Mouse (Mus musculus): Measurements from ENCODE around the gene Faf1. TPM values are rescaled to one million over a fixed set of nuclear protein-coding genes. Genes with fewer than 3 reads are reported as not detected.

Gene Faf1
- polyA plus RNA-seq, 1 experiment from 2014 or later: 48.4 TPM

DNA sequence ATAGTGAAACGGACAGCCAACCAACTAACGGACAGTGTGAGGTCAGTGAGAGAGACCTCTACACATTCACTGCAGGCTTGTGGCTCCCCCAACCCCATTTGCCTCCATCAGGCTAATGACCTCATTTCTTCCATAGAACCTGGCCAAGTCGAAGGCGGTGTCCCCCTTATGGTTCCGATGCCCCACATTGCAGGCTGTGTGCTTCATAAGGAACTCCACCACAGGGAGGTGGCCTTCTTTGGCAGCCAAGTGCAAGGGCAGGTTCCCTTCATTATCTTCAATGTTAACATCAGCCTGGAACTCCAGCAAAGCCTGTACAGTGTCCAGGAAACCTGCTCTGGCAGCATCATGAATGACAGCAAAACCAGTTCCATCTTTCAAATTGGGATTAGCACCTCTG, 15.2 kb upstream of the Faf1 start:
- WGBS: 20% methylated on average over 5 of the region's 5 CpGs
- H3K27me3 ChIP-seq (ENCODE audit: control insufficient read depth, insufficient read depth, low read length): peaks cover 81% of the 10 kb centered on the region

DNA sequence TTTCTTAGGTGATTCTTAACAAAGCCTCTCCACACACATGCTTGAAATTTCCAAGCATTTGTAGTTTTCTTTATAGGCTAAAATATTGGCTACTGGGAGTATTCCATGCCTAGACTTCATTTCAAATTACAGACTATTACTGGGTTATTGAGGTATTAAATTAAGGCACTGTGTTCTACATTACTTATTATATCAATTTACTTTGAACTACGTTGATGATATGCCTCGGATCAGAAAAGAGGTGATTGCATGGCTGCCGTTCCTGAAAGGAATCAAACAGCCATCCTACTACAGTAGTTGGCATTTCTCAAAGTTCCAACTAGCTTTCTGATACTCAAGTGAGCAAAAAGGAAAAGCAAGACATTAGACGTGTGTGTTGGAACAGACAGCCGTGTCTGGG, 14.1 kb upstream of the Faf1 start:
- H3K9ac ChIP-seq (replicated peaks; ENCODE audit: low read length): no peak overlapping the region
- H3K4me3 ChIP-seq (replicated peaks; ENCODE audit: low read depth, low read length): no peak overlapping the region
- whole genome bisulfite sequencing: 14% methylated on average over 5 of the region's 5 CpGs
- ATAC-seq (ENCODE audit: low FRiP score, low TSS enrichment) (no peak), DNase-seq (peak; percentile 19)
- H3K27ac ChIP-seq (replicated peaks; ENCODE audit: low read depth, low read length): no peak overlapping the region
- H3K9me3 ChIP-seq (ENCODE audit: control insufficient read depth, low read length): no peaks in the 10 kb centered on the region
- peaks cover 70% of the 10 kb centered on the region for H3K27me3 ChIP-seq (ENCODE audit: control insufficient read depth, insufficient read depth, low read length)
- no peaks in the 10 kb centered on the region for H3K36me3 ChIP-seq (ENCODE audit: control insufficient read depth, insufficient read depth, low read length)
- H3K4me1 ChIP-seq (ENCODE audit: control insufficient read depth, insufficient read depth, low read length): peaks cover 17% of the 10 kb centered on the region
- no peak overlapping the region for H3K4me2 ChIP-seq (ENCODE audit: low read length)

More for the DNA sequence above, 15.2 kb upstream of the Faf1 start:
- Histone ChIP-seq H3K36me3 (ENCODE audit: control insufficient read depth, insufficient read depth, low read length) (no peaks in the 10 kb centered on the region), H3K4me2 (ENCODE audit: low read length) (no peak overlapping the region), H3K4me3 (replicated peaks; ENCODE audit: low read depth, low read length) (no peak overlapping the region), H3K9me3 (ENCODE audit: control insufficient read depth, low read length) (no peaks in the 10 kb centered on the region), H3K27ac (replicated peaks; ENCODE audit: low read depth, low read length) (no peak overlapping the region), H3K9ac (replicated peaks; ENCODE audit: low read length) (no peak overlapping the region), H3K4me1 (ENCODE audit: control insufficient read depth, insufficient read depth, low read length) (peaks cover 13% of the 10 kb centered on the region)
- DNase-seq (no peak), ATAC-seq (ENCODE audit: low FRiP score, low TSS enrichment) (no peak)

DNA sequence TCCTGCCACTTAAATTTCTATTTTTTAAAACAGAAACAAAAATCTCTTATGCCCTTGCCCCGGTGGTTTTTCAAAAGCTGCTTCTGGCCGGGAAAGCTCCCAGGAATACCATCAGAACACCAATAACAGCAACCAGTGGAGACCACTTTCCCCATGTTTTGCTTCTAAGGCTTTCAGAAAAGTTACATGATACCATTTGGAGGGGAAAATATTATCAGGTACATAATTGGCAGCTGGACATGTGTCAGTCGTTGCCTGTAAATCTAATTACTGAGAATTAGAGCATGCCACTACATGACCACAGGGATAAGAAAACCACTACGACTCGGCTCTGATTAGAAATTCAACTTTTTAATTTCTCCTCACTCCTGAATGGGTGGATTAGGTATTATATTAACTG, 12.3 kb upstream of the Faf1 start:
- peaks cover 54% of the 10 kb centered on the region for H3K27me3 ChIP-seq (ENCODE audit: control insufficient read depth, insufficient read depth, low read length)

DNA sequence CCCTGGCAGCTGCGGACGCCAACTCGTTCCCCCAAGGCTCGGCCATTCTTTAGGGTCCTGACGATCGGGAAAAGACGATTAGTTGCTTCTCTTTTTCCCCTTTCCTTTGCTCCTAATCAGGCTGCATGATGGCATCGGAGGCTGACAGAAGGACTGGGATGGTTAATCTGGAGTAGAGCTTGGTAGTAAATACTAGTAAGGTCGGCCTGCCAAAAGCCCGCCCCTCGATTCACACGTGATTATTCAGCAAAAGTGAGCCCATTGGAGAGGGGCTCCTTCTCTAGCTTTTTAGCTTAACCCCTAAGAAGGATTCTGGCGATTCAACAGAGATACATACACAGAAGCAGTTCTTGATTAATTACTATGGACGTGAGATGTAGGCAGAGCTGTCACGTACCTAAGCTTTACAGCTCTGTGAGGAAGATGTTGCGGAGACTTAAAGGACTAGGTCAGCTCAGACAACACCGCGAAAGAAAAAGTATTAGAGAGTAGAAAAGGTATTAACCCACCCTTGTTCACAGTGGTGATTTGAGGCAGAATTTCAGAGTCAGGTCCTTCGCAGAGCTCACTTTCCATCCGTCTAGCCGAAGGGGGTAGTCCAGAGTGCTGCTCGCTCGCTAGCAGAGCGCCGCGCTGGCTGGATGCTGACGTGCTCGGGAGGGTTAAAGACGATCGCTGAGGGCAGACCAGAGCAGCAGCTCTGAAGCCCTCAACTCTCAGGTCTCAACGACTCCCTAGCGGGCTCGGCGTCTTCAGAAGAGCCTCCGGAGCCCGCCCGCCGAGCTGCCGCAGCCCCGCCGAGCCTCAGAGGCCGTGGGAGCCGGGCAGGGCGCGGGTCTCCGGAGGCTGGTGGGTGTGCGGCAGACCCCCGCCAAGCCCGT, 11.0 kb upstream of the Faf1 start:
- Histone ChIP-seq H3K27ac (replicated peaks; ENCODE audit: low read depth, low read length) (no peak overlapping the region), H3K27me3 (ENCODE audit: control insufficient read depth, insufficient read depth, low read length) (peaks cover 44% of the 10 kb centered on the region), H3K4me3 (replicated peaks; ENCODE audit: low read depth, low read length) (peak overlapping the region; percentile 48), H3K4me2 (ENCODE audit: low read length) (peak overlapping the region; percentile 90), H3K9ac (replicated peaks; ENCODE audit: low read length) (peak overlapping the region; percentile 46), H3K9me3 (ENCODE audit: control insufficient read depth, low read length) (no peaks in the 10 kb centered on the region), H3K36me3 (ENCODE audit: control insufficient read depth, insufficient read depth, low read length) (no peaks in the 10 kb centered on the region), H3K4me1 (ENCODE audit: control insufficient read depth, insufficient read depth, low read length) (peaks cover 17% of the 10 kb centered on the region)
- WGBS: under 1% methylated on average over 49 of the region's 49 CpGs
- DNase-seq (peak; percentile 65), ATAC-seq (ENCODE audit: low FRiP score, low TSS enrichment) (peak; percentile 31; the same call in 1 of the 2 replicates)

More for the DNA sequence above, 12.3 kb upstream of the Faf1 start:
- peak overlapping the region; percentile 90 for H3K4me2 ChIP-seq (ENCODE audit: low read length)
- ATAC-seq (ENCODE audit: low FRiP score, low TSS enrichment) (no peak), DNase-seq (no peak)
- H3K9ac ChIP-seq (replicated peaks; ENCODE audit: low read length): no peak overlapping the region
- peak overlapping the region; percentile 48; the same call in 1 of the 2 replicates for H3K4me3 ChIP-seq (replicated peaks; ENCODE audit: low read depth, low read length)
- peaks cover 17% of the 10 kb centered on the region for H3K4me1 ChIP-seq (ENCODE audit: control insufficient read depth, insufficient read depth, low read length)
- no peaks in the 10 kb centered on the region for H3K9me3 ChIP-seq (ENCODE audit: control insufficient read depth, low read length)
- H3K27ac ChIP-seq (replicated peaks; ENCODE audit: low read depth, low read length): no peak overlapping the region
- WGBS: 7% methylated on average over 5 of the region's 5 CpGs
- no peaks in the 10 kb centered on the region for H3K36me3 ChIP-seq (ENCODE audit: control insufficient read depth, insufficient read depth, low read length)

DNA sequence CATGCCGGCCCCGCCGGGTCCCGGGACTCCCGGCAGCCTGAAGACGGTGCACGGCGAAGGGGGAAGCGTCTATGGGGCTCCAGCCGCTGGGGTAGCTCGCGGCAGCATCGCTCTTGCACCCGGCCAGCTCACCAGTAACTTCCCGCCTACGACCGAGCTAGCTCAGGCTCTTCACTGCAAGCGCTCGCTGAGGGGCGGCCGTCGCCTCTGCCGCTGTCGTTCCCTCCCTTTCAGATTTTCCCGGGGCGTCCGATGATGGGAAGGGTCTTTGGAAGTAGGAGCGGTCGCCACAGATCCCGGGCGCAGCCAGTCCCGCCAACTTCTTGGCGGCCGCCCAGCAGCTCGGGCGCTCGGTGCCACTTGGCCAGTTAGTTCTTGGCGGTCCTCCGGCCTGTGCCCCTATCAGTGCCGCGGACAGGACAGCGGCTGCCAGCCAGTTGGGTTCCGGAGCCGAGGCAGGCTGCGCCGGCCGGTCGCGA, 10.4 kb upstream of the Faf1 start:
- Histone ChIP-seq H3K27me3 (ENCODE audit: control insufficient read depth, insufficient read depth, low read length) (peaks cover 39% of the 10 kb centered on the region), H3K27ac (replicated peaks; ENCODE audit: low read depth, low read length) (peak overlapping the region; percentile 45; the same call in 1 of the 2 replicates), H3K9ac (replicated peaks; ENCODE audit: low read length) (peak overlapping the region; percentile 46), H3K4me2 (ENCODE audit: low read length) (peak overlapping the region; percentile 90), H3K9me3 (ENCODE audit: control insufficient read depth, low read length) (no peaks in the 10 kb centered on the region), H3K4me1 (ENCODE audit: control insufficient read depth, insufficient read depth, low read length) (peaks cover 17% of the 10 kb centered on the region), H3K4me3 (replicated peaks; ENCODE audit: low read depth, low read length) (peak overlapping the region; percentile 48), H3K36me3 (ENCODE audit: control insufficient read depth, insufficient read depth, low read length) (no peaks in the 10 kb centered on the region)
- DNase-seq (peak; percentile 50), ATAC-seq (ENCODE audit: low FRiP score, low TSS enrichment) (peak; percentile 63; the same call in 1 of the 2 replicates)
- under 1% methylated on average over 49 of the region's 49 CpGs for WGBS

DNA sequence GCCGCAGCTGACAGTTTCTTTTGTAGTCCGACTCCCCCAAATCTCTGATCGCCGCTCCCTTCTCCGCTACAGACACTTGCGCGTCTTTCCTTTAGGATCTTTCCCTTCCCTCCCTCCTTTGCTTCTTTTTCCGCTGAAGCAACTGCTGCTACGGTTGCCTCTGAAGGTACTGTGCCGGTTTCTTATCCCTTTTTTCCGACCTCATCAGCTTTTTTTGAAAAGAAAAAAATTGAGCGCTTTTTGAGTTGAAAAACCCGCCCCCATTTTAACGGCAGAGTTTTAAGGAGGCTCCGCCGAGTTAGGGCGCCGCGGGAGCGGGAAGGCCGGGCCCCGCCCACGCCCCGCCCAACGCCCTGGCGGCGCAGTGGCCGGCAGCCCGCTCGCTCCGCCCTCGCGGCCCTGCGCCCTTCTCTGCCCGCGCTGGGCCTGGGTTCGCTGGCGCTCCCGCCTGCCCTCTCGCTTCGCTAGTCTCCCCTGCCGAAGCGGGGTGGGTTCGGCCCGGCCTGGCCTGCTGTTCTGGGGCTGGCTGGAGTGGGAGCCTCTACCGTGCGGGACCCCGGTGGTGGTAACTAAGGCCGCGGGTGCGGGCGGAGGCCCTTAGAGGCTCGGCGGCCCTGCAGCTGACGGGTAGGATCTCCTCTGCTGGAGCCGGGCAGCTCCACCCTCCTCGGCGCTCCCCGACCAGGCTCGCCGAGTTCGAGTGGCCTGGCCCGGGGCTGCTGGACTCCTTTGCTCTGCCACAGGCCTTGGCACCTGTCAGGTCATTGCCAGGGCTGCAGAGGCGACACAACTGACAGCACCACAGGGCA, 9.7 kb upstream of the Faf1 start, which contains the start of gene Cdkn2c:
TSS of gene Cdkn2c (minus strand) at position 729 of the 809 bp plus-strand sequence.
- DNase-seq: peak; percentile 85
- Histone ChIP-seq H3K9me3 (ENCODE audit: control insufficient read depth, low read length) (no peaks in the 10 kb centered on the region), H3K27me3 (ENCODE audit: control insufficient read depth, insufficient read depth, low read length) (peaks cover 32% of the 10 kb centered on the region), H3K9ac (replicated peaks; ENCODE audit: low read length) (peak within 1 kb of the TSS; percentile 60), H3K36me3 (ENCODE audit: control insufficient read depth, insufficient read depth, low read length) (no peaks in the 10 kb centered on the region), H3K4me3 (replicated peaks; ENCODE audit: low read depth, low read length) (peak within 1 kb of the TSS; percentile 48), H3K4me2 (ENCODE audit: low read length) (peak within 1 kb of the TSS; percentile 90), H3K27ac (replicated peaks; ENCODE audit: low read depth, low read length) (peak within 1 kb of the TSS; percentile 73), H3K4me1 (ENCODE audit: control insufficient read depth, insufficient read depth, low read length) (peaks cover 17% of the 10 kb centered on the region)
- ATAC-seq (ENCODE audit: low FRiP score, low TSS enrichment): peak; percentile 90
- WGBS: under 1% methylated on average over 64 of the region's 64 CpGs

DNA sequence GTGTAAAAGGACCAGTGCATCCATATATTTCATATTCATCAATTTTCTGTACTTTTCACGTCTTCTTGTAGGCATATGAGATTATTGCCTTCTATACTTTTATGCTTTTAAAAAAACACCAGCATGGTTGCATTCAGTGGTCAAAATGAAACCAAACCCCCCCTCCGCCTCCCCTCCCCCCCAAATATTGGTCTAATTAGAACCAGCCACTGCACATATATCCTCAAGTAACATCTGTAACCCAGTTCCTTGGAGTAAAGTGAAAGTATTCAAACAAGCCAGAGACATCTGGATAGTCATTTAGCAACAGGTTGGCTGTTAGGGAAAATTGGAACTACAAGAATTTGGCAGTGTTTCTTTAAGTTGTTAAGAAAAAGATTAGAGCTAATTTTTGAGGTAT, 8.9 kb upstream of the Faf1 start:
- no peak overlapping the region for H3K27ac ChIP-seq (replicated peaks; ENCODE audit: low read depth, low read length)
- WGBS: 63% methylated on average over 2 of the region's 2 CpGs
- no peak overlapping the region for H3K9ac ChIP-seq (replicated peaks; ENCODE audit: low read length)
- no peaks in the 10 kb centered on the region for H3K36me3 ChIP-seq (ENCODE audit: control insufficient read depth, insufficient read depth, low read length)
- peak overlapping the region; percentile 90 for H3K4me2 ChIP-seq (ENCODE audit: low read length)
- no peak overlapping the region; the same call in 1 of the 2 replicates for H3K4me3 ChIP-seq (replicated peaks; ENCODE audit: low read depth, low read length)
- peaks cover 26% of the 10 kb centered on the region for H3K27me3 ChIP-seq (ENCODE audit: control insufficient read depth, insufficient read depth, low read length)
- H3K9me3 ChIP-seq (ENCODE audit: control insufficient read depth, low read length): no peaks in the 10 kb centered on the region
- peaks cover 17% of the 10 kb centered on the region for H3K4me1 ChIP-seq (ENCODE audit: control insufficient read depth, insufficient read depth, low read length)
- ATAC-seq (ENCODE audit: low FRiP score, low TSS enrichment): no peak
- DNase-seq: no peak

DNA sequence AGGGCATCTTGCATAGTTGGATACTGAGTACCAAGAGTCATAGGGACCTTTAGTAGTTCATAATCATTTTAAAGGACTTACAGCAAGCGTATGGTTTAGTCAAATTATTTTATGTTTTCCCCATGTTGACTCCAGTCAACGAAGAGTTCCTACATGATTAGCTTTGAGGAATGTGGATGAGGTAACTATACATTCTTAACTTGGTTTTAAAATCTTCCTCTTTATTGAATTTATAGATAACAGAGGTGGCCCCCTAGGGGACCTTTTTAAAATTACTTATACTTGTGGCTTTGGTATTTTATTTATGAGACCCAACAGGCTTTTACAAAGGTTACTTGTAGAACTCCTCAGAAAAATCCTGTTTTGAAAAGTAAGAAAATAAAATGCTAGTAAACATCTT, 6.2 kb upstream of the Faf1 start:
- H3K27ac ChIP-seq (replicated peaks; ENCODE audit: low read depth, low read length): no peak overlapping the region
- H3K4me3 ChIP-seq (replicated peaks; ENCODE audit: low read depth, low read length): no peak overlapping the region
- no peaks in the 10 kb centered on the region for H3K9me3 ChIP-seq (ENCODE audit: control insufficient read depth, low read length)
- no peaks in the 10 kb centered on the region for H3K36me3 ChIP-seq (ENCODE audit: control insufficient read depth, insufficient read depth, low read length)
- no peak overlapping the region for H3K9ac ChIP-seq (replicated peaks; ENCODE audit: low read length)
- no peak overlapping the region for H3K4me2 ChIP-seq (ENCODE audit: low read length)
- H3K4me1 ChIP-seq (ENCODE audit: control insufficient read depth, insufficient read depth, low read length): peaks cover 14% of the 10 kb centered on the region
- 75% methylated on average over 2 of the region's 2 CpGs for WGBS
- DNase-seq: peak; percentile 52
- no peak for ATAC-seq (ENCODE audit: low FRiP score, low TSS enrichment)
- peaks cover 8% of the 10 kb centered on the region; the same call in 1 of the 2 replicates for H3K27me3 ChIP-seq (ENCODE audit: control insufficient read depth, insufficient read depth, low read length)

Measured in midbrain, embryonic 14.5 days (tissue).